Mouse (Mus musculus): ENCODE measurements around the gene Rack1.

GRCm38 (mm10) chr11:48818346-48818745, 18.2 kb downstream of the Rack1 start:
- TF ChIP-seq CTCF (IDR thresholded peaks at IDR 0.05; ENCODE audit: control insufficient read depth, insufficient read depth, low read length) = no peak
- TF ChIP-seq POLR2A (IDR thresholded peaks at IDR 0.05; ENCODE audit: borderline replicate concordance, control insufficient read depth, low read depth, low read length) = no peak

Measured in bone marrow, adult 2 months (tissue).